Mouse (Mus musculus) stomach, postnatal 0 days (tissue): ENCODE data around the gene Stil.

Experiments used
- CTCF ChIP-seq: IDR thresholded peaks from 2 replicates; pipeline ENCODE4 v1.5.1; 2016; ENCODE audit warnings: antibody characterized with exemption, low read depth, mild to moderate bottlenecking, moderate library complexity
- EP300 ChIP-seq: optimal IDR thresholded peaks from 2 replicates; pipeline ENCODE3; 2016; ENCODE audit warnings: antibody characterized with exemption

DNA sequence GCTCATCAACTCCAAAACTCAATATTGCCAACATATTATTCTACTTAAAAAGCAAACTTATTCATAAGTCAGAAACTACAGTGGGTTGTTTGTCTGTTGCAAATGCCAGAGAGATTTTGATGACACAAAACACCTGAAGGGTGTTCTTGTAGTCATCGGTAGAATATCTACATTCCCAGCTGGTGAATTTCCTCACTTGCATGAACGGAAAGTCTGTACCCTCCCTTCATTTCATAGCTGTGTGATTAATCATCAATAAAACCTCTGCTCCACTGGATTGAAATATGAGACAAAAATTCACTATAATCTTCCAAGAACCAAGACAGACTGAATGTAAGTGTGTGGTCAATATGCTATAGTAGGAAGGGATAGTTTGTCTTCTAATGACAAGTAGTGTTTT lies 40.4 kb upstream of the Stil start:
- no peak for TF ChIP-seq CTCF
- TF ChIP-seq EP300, result no peak
